Mouse (Mus musculus): ENCODE data around the gene Trpc7. TPM values are rescaled to one million over a fixed set of nuclear protein-coding genes. Genes with fewer than 3 reads are reported as not detected.

Trpc7 gene
- total RNA-seq, 2 experiments from 2014 or later, result 1.9 to 2.8 TPM

GRCm38 (mm10) chr13:56862011-56862410 lies 33.8 kb downstream of the Trpc7 start:
- Histone ChIP-seq H3K4me3 (no peak overlapping the region), H3K27ac (no peak overlapping the region)
- no peak for DNase-seq (ENCODE audit: extremely low spot score in 1 of 2, low spot score in 2 of 2)
- TF ChIP-seq CTCF (IDR thresholded peaks at IDR 0.05), result no peak
- intact Hi-C loops (cut with DNase I), result no loop called here

GRCm38 (mm10) chr13:56854506-56854905 lies 41.3 kb downstream of the Trpc7 start:
- TF ChIP-seq CTCF (IDR thresholded peaks at IDR 0.05), result no peak
- intact Hi-C loops (cut with DNase I), result no loop called here
- H3K27ac ChIP-seq, result no peak overlapping the region
- DNase-seq (ENCODE audit: extremely low spot score in 1 of 2, low spot score in 2 of 2), result no peak
- no peak overlapping the region for H3K4me3 ChIP-seq

GRCm38 (mm10) chr13:56853436-56853835 lies 42.4 kb downstream of the Trpc7 start:
- no peak overlapping the region for H3K4me3 ChIP-seq
- no peak overlapping the region for H3K27ac ChIP-seq
- no peak for DNase-seq (ENCODE audit: extremely low spot score in 1 of 2, low spot score in 2 of 2)
- no peak for TF ChIP-seq CTCF (IDR thresholded peaks at IDR 0.05)
- intact Hi-C loops (cut with DNase I), result no loop called here

GRCm38 (mm10) chr13:56845866-56846265 lies 49.9 kb downstream of the Trpc7 start:
- H3K4me3 ChIP-seq, result no peak overlapping the region
- intact Hi-C loops (cut with DNase I), result no loop called here

GRCm38 (mm10) chr13:56815471-56815870 lies 80.3 kb downstream of the Trpc7 start:
- no peak for TF ChIP-seq CTCF (IDR thresholded peaks at IDR 0.05)
- H3K27ac ChIP-seq, result no peak overlapping the region
- no peak overlapping the region for H3K4me3 ChIP-seq
- DNase-seq (ENCODE audit: extremely low spot score in 1 of 2, low spot score in 2 of 2), result no peak
- intact Hi-C loops (cut with DNase I), result no loop called here

More at GRCm38 (mm10) chr13:56845866-56846265, 49.9 kb downstream of the Trpc7 start:
- DNase-seq (ENCODE audit: extremely low spot score in 1 of 2, low spot score in 2 of 2), result no peak
- no peak for TF ChIP-seq CTCF (IDR thresholded peaks at IDR 0.05)
- H3K27ac ChIP-seq, result no peak overlapping the region

- intact Hi-C loops (cut with DNase I), result loop anchor here (1.0 to 5.0 kb wide), 3 partner anchors 85 to 453 kb away; no protein-coding TSS in a partner anchor
- H3K27ac ChIP-seq, result peak overlapping the region; percentile 61; the same call in 1 of the 2 replicates
- DNase-seq (ENCODE audit: extremely low spot score in 1 of 2, low spot score in 2 of 2), result peak; percentile 89 to 93
- TF ChIP-seq CTCF (IDR thresholded peaks at IDR 0.05), result peak; percentile 98
- peak overlapping the region; percentile 39 for H3K4me3 ChIP-seq
Observed at GRCm38 (mm10) chr13:56806776-56807490, 88.9 kb downstream of the Trpc7 start.

- DNase-seq (ENCODE audit: extremely low spot score in 1 of 2, low spot score in 2 of 2), result no peak
- intact Hi-C loops (cut with DNase I), result loop anchor here (5.0 kb wide), 2 partner anchors 87 to 328 kb away; no protein-coding TSS in a partner anchor
- TF ChIP-seq CTCF (IDR thresholded peaks at IDR 0.05), result no peak
- H3K27ac ChIP-seq, result no peak overlapping the region
- H3K4me3 ChIP-seq, result no peak overlapping the region
Observed at GRCm38 (mm10) chr13:56805131-56805530, 90.7 kb downstream of the Trpc7 start.

GRCm38 (mm10) chr13:56797459-56797858 lies 98.3 kb downstream of the Trpc7 start:
- H3K4me3 ChIP-seq, result no peak overlapping the region
- intact Hi-C loops (cut with DNase I), result no loop called here
- H3K27ac ChIP-seq, result no peak overlapping the region
- no peak for DNase-seq (ENCODE audit: extremely low spot score in 1 of 2, low spot score in 2 of 2)
- no peak for TF ChIP-seq CTCF (IDR thresholded peaks at IDR 0.05)

- Histone ChIP-seq H3K27ac (no peak overlapping the region), H3K4me3 (no peak overlapping the region)
- intact Hi-C loops (cut with DNase I), result no loop called here
- no peak for TF ChIP-seq CTCF (IDR thresholded peaks at IDR 0.05)
- no peak for DNase-seq (ENCODE audit: extremely low spot score in 1 of 2, low spot score in 2 of 2)
Observed at GRCm38 (mm10) chr13:56795501-56795900, 100.3 kb downstream of the Trpc7 start.

- H3K4me3 ChIP-seq, result no peak overlapping the region
- intact Hi-C loops (cut with DNase I), result loop anchor here (5.0 kb wide), 2 partner anchors 223 to 1138 kb away; no protein-coding TSS in a partner anchor
- DNase-seq (ENCODE audit: extremely low spot score in 1 of 2, low spot score in 2 of 2), result no peak
- no peak overlapping the region for H3K27ac ChIP-seq
- TF ChIP-seq CTCF (IDR thresholded peaks at IDR 0.05), result no peak
Observed at GRCm38 (mm10) chr13:56794441-56794840, 101.4 kb downstream of the Trpc7 start.

- intact Hi-C loops (cut with DNase I), result loop anchor here (5.0 kb wide), 2 partner anchors 224 to 1139 kb away; no protein-coding TSS in a partner anchor
- no peak overlapping the region for H3K27ac ChIP-seq
- no peak for TF ChIP-seq CTCF (IDR thresholded peaks at IDR 0.05)
- H3K4me3 ChIP-seq, result no peak overlapping the region
- DNase-seq (ENCODE audit: extremely low spot score in 1 of 2, low spot score in 2 of 2), result no peak
Observed at GRCm38 (mm10) chr13:56792844-56793243, 102.9 kb downstream of the Trpc7 start.

GRCm38 (mm10) chr13:56790683-56791082 lies 105.1 kb downstream of the Trpc7 start:
- intact Hi-C loops (cut with DNase I), result loop anchor here (2.0 to 5.0 kb wide), 3 partner anchors 88 to 1142 kb away; partner anchors contain the start of gene Smad5
- Histone ChIP-seq H3K4me3 (no peak overlapping the region), H3K27ac (no peak overlapping the region)
- DNase-seq (ENCODE audit: extremely low spot score in 1 of 2, low spot score in 2 of 2), result no peak
- no peak for TF ChIP-seq CTCF (IDR thresholded peaks at IDR 0.05)

GRCm38 (mm10) chr13:56782621-56783020 lies 113.2 kb downstream of the Trpc7 start:
- TF ChIP-seq CTCF (IDR thresholded peaks at IDR 0.05), result no peak
- Histone ChIP-seq H3K27ac (peak overlapping the region; percentile 80), H3K4me3 (no peak overlapping the region)
- DNase-seq (ENCODE audit: extremely low spot score in 1 of 2, low spot score in 2 of 2), result no peak
- intact Hi-C loops (cut with DNase I), result no loop called here

Data from left cerebral cortex, adult 2 months (tissue).